Mouse (Mus musculus): ENCODE results near the gene Pfkm. TPM values are rescaled to one million over a fixed set of nuclear protein-coding genes. Genes with fewer than 3 reads are reported as not detected.
A peak's percentile ranks its signal among the peaks of the same experiment; 100 is the strongest.

Gene Pfkm
- total RNA-seq, 1 experiment from 2014 or later = 82.8 TPM

DNA sequence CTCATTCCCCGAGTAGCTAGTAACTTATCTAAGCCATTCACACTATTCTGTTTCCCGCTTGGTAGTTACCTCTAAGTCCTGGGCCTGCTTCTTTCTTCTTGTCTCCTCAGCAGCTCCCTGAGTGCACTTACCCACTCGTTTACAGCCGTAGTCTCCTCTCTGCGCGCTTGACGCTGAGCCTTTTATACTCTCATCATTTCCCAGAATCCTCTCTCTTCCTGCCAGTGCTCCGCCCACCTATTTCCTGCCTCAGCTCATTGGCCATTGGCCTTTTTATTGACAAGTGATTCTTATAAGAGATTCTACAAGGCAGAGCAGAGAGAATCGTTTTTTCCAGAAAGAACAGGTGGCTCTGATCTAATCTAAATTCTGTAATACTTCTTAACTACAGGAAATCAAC is 6.1 kb downstream of the Pfkm start:
- no peak for DNase-seq

DNA sequence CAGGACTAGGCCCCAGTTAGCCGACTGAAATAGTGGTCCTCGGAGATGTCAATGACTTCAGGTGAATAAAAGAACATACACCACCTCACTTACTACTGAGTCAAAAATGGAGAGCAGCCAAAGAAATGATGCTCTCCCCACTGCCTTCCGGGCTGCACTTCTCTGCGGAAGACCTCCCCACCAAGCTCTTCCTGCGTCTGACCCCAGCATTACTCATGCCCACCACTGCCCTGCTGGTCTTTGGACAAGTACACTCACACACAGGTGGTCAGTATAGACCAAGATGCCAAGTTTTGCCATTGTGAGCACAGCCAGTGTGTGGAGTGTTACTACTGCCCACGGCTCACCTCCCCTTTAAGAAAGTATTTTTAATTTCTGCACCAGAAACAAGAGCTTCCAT is 10.0 kb downstream of the Pfkm start:
- no peak for DNase-seq

DNA sequence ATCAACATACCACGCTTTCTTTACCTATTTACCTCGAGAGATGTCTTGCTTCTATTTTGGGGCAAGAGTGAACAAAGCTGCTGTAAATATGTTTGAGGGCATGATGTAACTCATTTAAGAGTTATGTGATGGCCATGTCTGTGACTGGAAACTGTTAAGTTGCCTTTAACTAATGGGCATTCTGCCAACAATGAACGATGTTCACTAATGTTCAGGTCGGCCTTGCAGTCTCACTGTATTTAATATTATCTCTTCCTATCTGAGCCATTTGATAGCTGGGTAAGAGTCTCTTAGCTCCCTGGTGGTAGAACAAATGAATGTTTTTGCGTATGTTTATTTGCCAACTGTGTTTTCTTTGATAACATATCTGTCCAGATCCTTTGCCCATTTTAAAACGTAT is 14.1 kb downstream of the Pfkm start:
- no peak for DNase-seq

DNA sequence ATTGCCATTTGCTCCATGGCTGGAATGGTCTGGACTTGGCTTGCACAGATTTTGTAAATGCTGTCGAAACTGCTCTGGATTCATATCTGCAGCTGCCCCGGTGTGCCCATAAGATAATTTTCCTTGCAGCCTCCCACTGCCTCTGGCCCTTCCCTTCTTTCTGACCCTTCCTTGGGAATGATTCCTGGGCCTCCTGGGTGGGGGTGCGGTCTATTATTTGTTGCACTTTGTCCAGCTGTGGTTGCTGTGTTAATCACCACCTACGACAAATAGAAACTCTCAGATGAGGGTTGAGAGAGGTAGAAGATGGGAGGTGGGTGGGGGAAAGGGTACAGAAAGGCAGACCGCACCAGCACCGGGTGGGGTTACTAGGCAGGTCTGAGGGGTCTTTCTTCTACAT is 14.8 kb downstream of the Pfkm start:
- DNase-seq = no peak

DNA sequence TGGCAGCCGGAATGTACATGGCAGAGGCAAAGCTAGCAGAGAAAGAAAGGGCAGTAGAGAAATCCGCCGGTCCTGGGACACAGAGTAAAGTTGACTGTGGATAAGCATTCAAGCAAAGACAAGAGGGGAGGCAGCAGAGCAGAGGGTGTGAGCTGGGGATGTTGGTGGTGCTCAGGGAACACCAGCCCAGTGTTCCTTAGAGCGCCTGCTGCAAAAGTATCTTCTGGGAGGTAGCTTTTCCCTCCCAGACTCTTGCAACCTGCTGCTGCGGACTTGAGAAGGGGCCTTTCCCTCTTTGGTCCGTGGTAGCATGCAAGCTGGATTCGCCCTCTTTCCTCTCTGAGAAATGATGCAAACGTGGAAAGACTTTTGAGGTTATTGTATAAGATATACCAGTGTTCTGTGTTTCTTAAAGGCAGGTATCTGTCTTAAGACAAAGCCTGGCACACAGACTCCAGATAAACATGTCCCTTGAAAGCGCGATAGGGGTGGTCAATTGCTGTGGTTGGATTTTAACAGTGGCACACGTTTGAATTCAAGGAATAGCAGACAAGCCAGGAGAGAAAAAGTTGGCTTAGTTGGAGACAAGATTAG is 15.4 kb downstream of the Pfkm start:
- no peak for DNase-seq

DNA sequence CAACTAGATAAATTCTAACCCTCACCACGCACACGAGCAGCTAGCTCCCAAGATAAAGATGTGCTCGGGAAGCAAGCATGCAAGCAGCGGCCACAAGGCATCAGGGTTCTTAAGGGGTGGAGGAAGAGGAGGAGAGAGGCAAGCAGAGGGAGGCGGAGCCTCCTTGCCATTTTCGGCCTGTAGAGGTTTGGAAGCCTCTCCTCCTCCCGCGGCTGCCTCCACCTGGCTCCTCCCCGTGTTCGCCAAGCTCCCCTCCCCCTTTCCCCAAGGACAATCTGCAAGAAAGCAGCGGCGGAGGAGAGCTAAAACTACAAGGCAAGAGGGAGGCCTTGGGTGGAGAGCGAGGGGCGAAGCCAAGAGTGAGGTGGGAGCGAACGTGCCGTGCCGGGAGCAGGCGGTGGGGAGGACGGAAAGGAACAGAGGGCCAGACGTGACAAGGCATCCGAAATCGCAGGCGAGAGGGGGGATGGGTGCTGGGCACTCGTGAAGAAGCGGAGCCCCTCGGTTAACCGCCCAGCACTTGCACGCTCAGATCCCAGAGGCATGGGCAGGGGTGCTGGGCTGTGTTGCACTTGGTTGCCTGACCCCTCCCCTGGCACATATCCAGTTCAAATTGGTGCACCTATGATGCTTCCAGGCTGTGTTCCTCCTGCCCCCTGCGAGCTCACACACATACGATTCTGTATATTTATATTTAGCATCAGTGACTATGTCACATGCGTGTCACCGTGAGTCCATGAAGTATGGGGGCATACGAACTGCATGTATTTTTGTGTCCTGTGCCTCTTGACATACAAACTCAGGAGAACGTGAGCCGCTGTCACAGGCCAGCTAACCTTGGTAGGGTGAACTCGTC is 16.1 kb downstream of the Pfkm start:
- DNase-seq = peak; percentile 83

DNA sequence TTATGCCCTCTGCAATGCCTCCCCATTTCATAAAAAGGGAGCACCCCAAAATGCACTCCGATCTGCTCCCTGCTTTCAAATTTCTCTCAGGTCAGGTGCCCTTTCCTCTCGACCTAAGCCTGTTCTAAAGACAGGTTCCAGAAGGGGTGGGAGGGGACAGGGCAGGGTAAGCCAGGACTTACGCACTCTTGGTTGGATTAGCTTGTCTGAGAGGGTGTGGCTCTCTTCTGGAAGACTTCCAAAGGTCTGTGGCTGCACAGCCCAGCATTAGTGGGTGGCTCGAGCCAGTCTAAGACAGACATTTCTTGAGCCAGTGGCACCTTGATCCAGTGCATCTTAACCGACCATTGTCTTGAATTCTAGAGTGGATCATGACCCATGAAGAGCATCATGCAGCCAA is 19.4 kb downstream of the Pfkm start:
- DNase-seq = no peak

DNA sequence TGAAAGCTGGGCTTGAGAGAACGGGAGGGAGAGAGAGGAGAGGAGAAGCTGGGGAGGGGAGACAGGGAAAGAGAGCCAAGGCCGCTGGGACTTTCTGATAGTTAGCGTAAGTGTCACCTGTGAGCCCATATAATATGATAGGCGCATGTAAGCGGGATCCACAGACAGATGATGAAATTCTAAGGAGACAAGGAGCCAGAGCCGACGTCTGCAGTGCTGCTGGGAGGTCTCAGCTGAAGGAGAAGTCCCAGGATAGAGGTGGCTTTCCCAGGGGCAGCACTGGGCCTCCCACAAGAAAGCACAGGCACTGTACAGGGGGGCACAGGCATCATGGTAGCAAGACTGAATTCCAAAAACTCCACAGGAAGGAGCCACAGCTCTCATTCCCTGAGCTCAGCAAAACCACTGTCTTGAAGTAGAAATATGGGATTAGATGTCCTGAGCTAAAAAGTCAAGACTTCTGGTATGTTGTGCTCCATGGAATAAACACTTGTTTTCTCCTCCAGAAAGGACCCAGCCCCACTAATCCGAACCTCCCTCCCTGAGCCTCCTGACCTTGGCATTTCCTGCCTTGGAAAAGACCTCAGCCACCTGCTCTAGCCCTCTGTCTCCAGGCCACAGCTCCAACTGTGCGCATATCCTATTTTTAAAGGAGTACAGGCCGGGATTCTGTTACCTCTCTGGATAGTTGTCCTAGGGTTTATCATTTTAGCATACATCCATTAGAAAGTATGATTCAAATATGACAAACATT is 21.9 kb downstream of the Pfkm start:
- no peak for DNase-seq

DNA sequence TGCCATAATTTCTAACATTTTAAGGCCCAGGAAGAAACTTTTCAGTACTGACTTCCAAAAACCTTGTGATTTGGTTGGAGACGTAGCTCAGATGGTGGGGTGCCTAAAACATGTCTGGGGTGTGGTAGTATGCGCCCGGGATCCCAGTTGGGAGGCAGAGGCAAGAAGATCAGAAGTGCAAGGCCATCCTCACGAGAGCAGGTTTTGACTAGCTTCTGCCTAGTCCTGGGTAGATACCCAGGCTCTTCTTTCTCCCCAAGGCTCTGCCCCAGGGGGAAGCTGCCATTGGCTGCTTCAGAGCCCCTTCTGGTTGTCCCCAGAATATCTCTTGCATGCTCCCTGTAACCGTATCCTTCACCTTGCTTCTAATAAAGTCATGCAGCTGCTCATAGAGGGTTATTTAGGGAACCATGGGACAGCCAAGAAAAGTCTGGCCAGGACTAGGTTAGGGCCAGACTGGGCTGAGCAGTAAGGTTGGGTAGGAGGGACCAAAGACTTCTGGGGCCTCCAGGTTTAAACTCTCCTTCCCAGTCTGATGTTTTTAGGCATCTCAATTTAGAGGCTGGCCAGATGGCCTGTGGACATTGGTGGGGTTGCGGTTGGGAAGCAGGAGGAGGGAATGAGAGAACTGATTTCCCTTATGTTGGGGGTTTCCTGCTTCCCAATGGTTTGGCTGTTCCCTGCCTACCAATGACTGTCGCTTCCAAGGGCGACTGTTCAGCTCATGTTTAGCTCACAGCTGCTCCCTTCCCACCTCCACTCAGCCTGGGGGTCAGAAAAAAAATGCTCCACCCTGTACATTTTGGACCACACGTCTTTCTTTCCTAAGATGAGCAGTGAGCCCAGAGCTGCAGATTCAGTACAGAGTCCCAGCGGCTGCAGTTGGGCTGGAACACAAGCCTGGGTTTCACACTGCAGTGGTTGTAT is 22.7 kb downstream of the Pfkm start:
- DNase-seq = no peak

DNA sequence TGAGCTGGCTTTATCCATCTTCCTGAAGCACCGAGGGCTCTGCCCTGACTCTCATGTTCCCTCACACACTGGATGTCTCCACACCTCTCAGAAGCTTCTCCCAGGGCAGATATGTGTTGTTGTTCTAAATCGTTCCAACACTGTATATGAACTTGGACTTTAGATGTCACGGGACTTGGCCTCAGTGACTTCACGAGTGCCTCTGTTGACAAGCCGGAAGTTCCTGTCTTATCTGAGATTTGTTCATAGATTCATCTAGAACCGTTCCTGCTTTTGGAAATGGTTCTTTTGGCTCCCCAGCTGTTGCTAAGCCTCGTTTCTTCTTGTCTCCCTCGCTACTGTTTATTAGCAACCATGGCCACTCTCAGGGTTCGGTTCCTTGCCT is 23.4 kb downstream of the Pfkm start:
- DNase-seq = no peak

DNA sequence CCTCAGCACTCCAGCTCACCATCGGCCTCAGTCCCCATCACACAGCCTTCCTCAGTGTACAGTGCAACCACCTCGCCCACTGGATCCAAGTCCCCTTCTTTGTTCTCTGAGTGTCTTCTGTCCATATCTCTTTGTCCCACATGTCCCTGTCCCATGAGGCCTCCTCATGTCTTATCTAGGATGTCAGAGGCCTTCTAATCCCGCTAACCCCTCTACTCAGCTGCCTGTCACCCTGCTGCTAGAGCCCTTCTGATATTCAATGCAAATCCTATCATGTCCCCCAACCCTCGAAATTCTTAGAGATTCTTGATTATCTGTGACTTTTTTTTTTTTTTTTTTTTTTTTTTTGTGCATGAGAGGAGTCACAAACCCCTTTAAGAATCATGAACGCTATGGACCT is 23.9 kb downstream of the Pfkm start:
- no peak for DNase-seq

DNA sequence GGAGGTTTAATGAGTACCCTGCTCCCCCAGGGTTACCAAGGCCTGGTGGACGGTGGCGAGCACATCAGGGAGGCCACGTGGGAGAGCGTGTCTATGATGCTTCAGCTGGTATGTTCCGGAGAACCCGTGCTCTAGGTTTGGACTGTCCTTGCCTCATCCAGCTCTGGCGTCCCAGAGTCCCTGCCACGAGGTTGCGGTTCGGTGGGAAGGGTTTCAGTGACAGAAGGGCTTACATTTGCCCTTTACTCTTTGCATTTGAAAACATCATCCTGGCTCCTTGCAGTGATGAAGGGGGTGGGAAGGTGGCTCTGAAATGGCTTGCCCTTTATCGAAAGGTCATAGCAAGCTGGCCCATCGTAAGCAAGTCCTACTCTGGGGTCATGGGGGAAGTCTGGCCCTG is 27.0 kb downstream of the Pfkm start:
- DNase-seq = no peak

DNA sequence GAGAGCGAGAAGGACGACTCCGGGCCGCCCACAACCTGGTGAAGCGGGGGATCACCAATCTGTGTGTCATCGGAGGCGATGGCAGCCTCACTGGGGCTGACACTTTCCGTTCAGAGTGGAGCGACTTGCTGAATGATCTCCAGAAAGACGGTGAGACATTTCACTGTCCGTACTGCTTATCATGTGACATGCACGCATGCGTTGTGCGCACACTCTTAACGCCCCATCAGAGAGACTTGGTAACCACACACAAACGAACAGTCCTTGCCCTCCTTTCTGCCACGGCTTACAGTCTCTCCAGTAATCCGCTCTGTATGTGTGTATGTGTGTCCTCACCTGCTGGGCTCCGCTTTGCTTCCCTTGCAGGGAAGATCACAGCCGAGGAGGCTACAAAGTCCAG is 28.4 kb downstream of the Pfkm start:
- DNase-seq = no peak

DNA sequence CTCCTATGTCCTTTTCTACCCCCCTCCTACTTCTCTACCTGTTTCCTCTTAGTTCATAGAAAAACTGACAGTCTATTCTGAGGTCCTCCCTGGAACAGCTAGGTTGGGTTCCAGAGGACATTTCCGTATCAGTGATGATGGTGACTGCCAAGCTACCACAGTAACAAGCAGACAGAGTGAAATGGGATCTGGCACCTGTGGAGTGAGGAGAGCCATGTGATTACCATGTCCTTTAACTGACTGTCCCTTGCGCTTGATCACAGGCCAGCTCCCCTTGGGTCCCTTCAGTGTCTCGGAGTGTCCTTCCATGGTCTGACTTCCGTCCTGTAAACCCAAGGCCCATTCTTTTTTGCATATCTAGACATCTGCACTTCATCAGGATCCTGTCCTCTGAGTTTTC is 38.6 kb downstream of the Pfkm start:
- DNase-seq = no peak

DNA sequence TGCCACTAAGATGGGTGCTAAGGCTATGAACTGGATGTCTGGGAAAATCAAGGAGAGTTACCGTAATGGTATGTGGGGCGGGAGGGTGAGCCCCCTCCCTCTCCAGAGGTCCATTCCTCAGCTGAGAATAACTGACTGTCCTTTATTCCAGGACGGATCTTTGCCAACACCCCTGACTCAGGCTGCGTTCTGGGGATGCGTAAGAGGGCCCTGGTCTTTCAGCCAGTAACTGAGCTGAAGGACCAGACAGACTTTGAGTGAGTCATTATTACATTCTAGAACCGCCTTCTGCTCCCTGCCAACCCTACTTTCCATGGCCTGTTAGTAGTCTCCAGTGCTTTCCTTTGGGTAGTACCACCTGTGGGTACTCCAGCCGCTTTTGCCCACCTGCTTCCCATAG is 39.1 kb downstream of the Pfkm start:
- DNase-seq = no peak

DNA sequence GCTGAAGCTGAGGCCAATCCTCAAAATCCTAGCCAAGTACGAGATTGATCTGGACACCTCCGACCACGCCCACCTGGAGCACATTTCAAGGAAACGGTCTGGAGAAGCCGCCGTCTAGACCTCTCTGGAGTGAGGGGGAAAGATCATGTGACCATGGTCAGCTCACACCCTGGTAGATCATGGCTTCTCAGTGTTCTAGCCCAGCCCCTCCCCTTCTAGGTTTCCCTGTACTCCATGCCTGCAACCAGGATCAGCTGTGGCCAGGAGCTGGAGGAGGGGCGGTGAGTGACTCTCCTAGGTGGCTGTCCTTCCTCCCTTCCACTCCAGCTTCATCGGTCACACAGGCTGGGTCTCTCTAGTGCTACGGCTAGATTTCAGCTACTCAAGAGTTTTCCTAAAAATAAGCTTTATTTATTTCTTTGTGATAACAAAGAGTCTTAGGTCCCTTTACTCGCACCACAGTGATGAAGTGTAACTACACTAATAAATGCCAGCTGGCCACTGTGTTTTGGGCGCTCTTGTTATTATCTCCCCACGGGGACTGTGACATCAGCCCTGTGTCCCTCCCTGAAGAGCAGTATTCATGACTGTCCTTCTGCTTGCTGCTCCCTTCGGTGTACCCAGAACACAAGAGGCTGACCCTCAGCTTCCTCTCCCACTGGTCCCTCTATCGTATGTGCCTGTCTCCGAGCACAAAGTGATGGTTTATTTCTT is 39.7 kb downstream of the Pfkm start:
- DNase-seq = no peak

DNA sequence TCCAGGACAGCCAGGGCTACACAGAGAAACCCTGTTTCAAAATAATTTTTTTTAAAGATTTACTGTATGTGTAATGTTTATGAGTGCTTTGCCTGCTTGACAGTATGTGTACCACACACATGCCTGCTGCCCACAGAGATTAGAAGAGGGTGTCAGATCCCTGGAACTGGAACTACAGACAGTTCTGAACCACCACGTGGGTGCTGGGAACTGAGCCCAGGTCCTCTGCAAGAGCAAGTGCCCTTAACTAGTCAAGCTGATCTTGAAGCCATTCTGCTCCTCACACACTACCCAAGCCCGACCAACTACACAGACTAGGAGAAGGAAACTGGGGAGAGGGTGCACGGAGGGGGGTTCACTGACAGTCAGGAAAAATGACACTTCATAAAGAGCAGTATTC is 41.1 kb downstream of the Pfkm start:
- no peak for DNase-seq

DNA sequence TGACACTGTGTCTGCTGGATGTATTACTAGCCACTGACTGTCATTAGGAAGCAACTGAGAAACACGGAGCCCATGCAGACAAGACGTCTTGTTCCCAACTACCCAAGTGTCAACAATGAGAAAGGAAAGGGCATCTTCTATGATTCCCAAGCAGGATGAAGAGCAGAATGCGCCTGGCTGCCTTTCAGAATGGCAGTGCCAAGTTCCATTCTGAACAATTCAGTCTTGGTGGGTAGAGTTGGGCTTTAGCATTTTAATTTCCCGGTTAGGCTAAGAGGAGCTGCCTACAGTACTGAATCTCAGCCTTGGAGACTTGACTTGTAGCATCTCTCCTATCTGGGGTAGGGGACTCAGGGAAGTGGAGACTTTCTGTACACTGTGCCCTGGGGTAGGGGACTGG is 41.6 kb downstream of the Pfkm start:
- DNase-seq = no peak

DNA sequence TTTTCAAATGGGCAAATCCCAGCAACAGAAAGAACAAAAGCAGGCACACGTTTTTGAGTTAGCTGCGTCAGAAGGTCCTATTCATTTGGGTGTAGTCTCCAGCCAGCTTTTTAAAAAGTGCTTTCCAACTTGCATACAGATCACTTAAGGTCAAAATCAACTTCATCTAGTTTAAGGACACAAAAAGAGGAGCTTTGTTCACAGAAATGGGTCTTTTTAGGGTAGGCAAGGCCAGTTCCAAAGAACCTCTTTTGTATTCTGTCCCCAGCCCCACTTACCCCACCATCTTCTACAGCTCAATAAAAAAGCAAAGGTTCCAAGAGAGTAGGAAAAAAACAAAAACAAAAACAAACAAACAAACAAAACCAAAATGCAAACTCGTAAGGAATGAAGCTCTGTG is 42.3 kb downstream of the Pfkm start:
- DNase-seq = no peak

DNA sequence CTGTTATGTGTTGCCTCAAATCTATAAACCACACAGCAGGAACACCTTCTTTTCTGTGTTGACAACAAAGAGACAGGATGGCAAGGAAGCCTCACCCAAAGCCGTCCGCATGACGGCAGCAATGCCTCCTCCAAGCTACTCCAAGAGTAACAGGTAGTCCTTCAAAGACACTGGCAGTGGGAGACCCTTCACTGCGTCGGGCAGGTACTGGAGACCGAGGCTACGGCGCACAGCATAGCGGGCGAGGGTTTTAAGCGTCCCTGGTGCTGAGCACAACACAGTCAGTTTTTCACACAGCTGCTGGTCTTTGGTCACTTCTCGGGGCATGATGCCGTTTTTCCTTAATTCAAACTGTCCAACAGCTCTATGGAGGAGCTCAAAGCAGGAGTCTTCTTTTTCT is 43.3 kb downstream of the Pfkm start:
- no peak for DNase-seq

DNA sequence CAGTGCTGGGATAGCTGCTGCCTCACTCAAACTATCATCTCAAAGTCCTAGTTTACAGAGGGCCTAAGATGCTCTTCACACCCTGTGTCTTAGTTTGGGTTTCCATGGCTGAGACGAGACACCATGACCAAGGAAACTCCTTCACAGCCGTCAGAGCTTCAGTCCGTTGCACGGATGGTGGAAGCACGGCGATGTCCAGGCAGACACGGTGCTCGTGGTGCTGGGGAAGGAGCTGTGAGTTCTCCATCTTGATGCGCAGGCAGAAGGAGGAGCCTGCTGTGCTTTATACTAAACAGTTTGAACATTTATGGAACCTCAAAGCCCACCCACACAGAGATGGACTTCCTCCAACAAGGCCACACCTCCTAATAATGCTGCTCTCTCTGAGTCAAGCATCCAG is 44.5 kb downstream of the Pfkm start:
- no peak for DNase-seq

DNA sequence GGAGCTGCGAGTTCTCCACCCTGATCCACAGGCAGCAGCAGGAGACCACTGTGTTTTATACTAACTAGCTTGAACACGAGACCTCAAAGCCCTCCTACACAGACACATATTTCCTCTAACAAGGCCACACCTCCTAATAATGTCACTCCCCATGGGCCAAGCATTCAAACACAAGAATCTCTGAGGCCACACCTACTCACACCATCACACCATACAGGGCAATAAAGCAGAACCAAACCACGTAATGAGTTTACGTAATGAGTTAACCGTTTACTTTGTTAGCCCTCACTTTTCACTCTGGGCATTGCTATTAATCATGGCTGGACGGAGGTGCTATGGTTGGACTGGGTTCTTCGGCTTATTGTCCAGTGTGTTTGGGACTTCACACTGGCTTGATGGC is 47.4 kb downstream of the Pfkm start:
- no peak for DNase-seq
